Mouse (Mus musculus) hindbrain, postnatal 0 days (tissue): ENCODE results near the gene Pex26. TPM values are rescaled to one million over a fixed set of nuclear protein-coding genes. Genes with fewer than 3 reads are reported as not detected.

ENCODE experiments used
- ATAC-seq: fragments of 200-750 bp; cut with Nextera tagmentation; 2 replicates; pipeline ENCODE4 v1.8.0; 2017; ENCODE audit warnings: mild to moderate bottlenecking, moderate TSS enrichment, moderate library complexity
- DNase-seq: peaks from one replicate; pipeline ENCODE4 v3.0.0-alpha.2; 2015; ENCODE audit warnings: low spot score
- H3K27ac ChIP-seq: fragments of 300-500 bp; sonication (generic); 2 replicates; pipeline ENCODE4 v1.5.1; 2014; ENCODE audit warnings: mild to moderate bottlenecking
- H3K27me3 ChIP-seq: fragments of 300-500 bp; sonication (generic); 2 replicates; pipeline ENCODE4 v1.6.1; 2014; ENCODE audit warnings: low read length, mixed read lengths; ENCODE audit not compliant: insufficient read depth
- H3K36me3 ChIP-seq: fragments of 300-500 bp; sonication (generic); 2 replicates; pipeline ENCODE4 v1.6.1; 2014; ENCODE audit warnings: low read length, mixed read lengths; ENCODE audit not compliant: insufficient read depth
- H3K4me1 ChIP-seq: fragments of 300-500 bp; sonication (generic); 2 replicates; pipeline ENCODE4 v1.6.1; 2014; ENCODE audit warnings: antibody characterized with exemption, low read length, mixed read lengths; ENCODE audit not compliant: insufficient read depth
- H3K4me2 ChIP-seq: fragments of 300-500 bp; sonication (generic); 2 replicates; pipeline ENCODE4 v1.6.1; 2014; ENCODE audit warnings: low read depth, mild to moderate bottlenecking, low read length, moderate library complexity, mixed read lengths
- H3K4me3 ChIP-seq: fragments of 300-500 bp; sonication (generic); 2 replicates; pipeline ENCODE4 v1.5.1; 2014; ENCODE audit warnings: low read length
- H3K9ac ChIP-seq: fragments of 300-500 bp; sonication (generic); replicated peaks from 2 replicates; pipeline ENCODE4 v1.6.1; 2014; ENCODE audit warnings: mild to moderate bottlenecking, low read length, moderate library complexity, mixed read lengths
- H3K9me3 ChIP-seq: fragments of 300-500 bp; sonication (generic); 2 replicates; pipeline ENCODE4 v1.6.1; 2016; ENCODE audit warnings: low read length, mixed read lengths
- CTCF ChIP-seq: IDR thresholded peaks from 2 replicates; pipeline ENCODE4 v1.5.1; 2016; ENCODE audit warnings: antibody characterized with exemption, control low read depth, low read depth
- WGBS: fragments of 180-500 bp; shearing (Covaris S2); extraction: QIAGEN DNeasy Blood & Tissue Kit; methylation state at CpG from one replicate; pipeline ENCODE4 v1.1.7; 2014; 5-methylcytosine and 5-hydroxymethylcytosine counted together
- polyA plus RNA-seq: library from polyadenylated mRNA; unstranded; fragments of >200 nt; fragmentation: Nextera tagmentation; extraction: Ambion mirVana; gene quantifications from 2 replicates; pipeline ENCODE4 v1.2.1, GENCODE M21; 2015
- total RNA-seq: library from RNA; depleted of rRNA; stranded (reverse); fragments of >200 nt; gene quantifications from 2 replicates; pipeline ENCODE4 v1.2.3, GENCODE M21; 2014

Gene Pex26
- total and polyA plus RNA-seq, 2 experiments from 2014 or later: 11.2 to 23.3 TPM

- H3K27ac ChIP-seq: no peak overlapping the region
- ATAC-seq: no peak
These were observed 36.7 kb downstream of the Pex26 start for GRCm38 (mm10) chr6:121220181-121220580.

GRCm38 (mm10) chr6:121221876-121222597, 38.6 kb downstream of the Pex26 start:
- Histone ChIP-seq H3K27ac (no peak overlapping the region), H3K4me3 (no peak overlapping the region), H3K9me3 (no peaks in the 10 kb centered on the region), H3K4me2 (no peak overlapping the region), H3K4me1 (no peaks in the 10 kb centered on the region), H3K36me3 (no peaks in the 10 kb centered on the region), H3K9ac (no peak overlapping the region), H3K27me3 (no peaks in the 10 kb centered on the region)
- ATAC-seq (no peak), DNase-seq (no peak)
- 87% methylated on average over 8 of the region's 8 CpGs for WGBS
- no peak for TF ChIP-seq CTCF

More at GRCm38 (mm10) chr6:121220181-121220580, 36.7 kb downstream of the Pex26 start:
- no peak for DNase-seq
- 92% methylated on average over 10 of the region's 10 CpGs for WGBS
- no peaks in the 10 kb centered on the region for H3K9me3 ChIP-seq
- H3K4me3 ChIP-seq: no peak overlapping the region
- H3K27me3 ChIP-seq: no peaks in the 10 kb centered on the region
- no peaks in the 10 kb centered on the region for H3K36me3 ChIP-seq
- TF ChIP-seq CTCF: no peak
- H3K9ac ChIP-seq: no peak overlapping the region
- no peaks in the 10 kb centered on the region for H3K4me1 ChIP-seq
- no peak overlapping the region for H3K4me2 ChIP-seq

GRCm38 (mm10) chr6:121223001-121223400, 39.5 kb downstream of the Pex26 start:
- no peak for ATAC-seq
- H3K27ac ChIP-seq: no peak overlapping the region
- WGBS: 96% methylated on average over 14 of the region's 14 CpGs

GRCm38 (mm10) chr6:121224067-121224466, 40.6 kb downstream of the Pex26 start:
- H3K4me1 ChIP-seq: no peaks in the 10 kb centered on the region
- no peaks in the 10 kb centered on the region for H3K27me3 ChIP-seq
- no peaks in the 10 kb centered on the region for H3K9me3 ChIP-seq
- no peak overlapping the region for H3K9ac ChIP-seq
- ATAC-seq: no peak
- TF ChIP-seq CTCF: no peak
- DNase-seq: no peak
- H3K4me2 ChIP-seq: no peak overlapping the region
- H3K36me3 ChIP-seq: no peaks in the 10 kb centered on the region
- WGBS: 68% methylated on average over 5 of the region's 5 CpGs
- H3K27ac ChIP-seq: no peak overlapping the region
- no peak overlapping the region for H3K4me3 ChIP-seq

More at GRCm38 (mm10) chr6:121223001-121223400, 39.5 kb downstream of the Pex26 start:
- Histone ChIP-seq H3K9ac (no peak overlapping the region), H3K27me3 (no peaks in the 10 kb centered on the region), H3K4me1 (no peaks in the 10 kb centered on the region), H3K4me2 (no peak overlapping the region), H3K36me3 (no peaks in the 10 kb centered on the region), H3K9me3 (no peaks in the 10 kb centered on the region), H3K4me3 (no peak overlapping the region)
- no peak for TF ChIP-seq CTCF
- DNase-seq: no peak

GRCm38 (mm10) chr6:121224993-121225392, 41.5 kb downstream of the Pex26 start:
- ATAC-seq: no peak
- no peak overlapping the region for H3K4me2 ChIP-seq
- no peaks in the 10 kb centered on the region for H3K36me3 ChIP-seq
- H3K9me3 ChIP-seq: no peaks in the 10 kb centered on the region
- no peak for TF ChIP-seq CTCF
- no peaks in the 10 kb centered on the region for H3K27me3 ChIP-seq
- H3K27ac ChIP-seq: no peak overlapping the region
- no peak for DNase-seq
- no peaks in the 10 kb centered on the region for H3K4me1 ChIP-seq
- H3K4me3 ChIP-seq: no peak overlapping the region
- no peak overlapping the region for H3K9ac ChIP-seq
- 46% methylated on average over 6 of the region's 6 CpGs for WGBS

- 66% methylated on average over 4 of the region's 4 CpGs for WGBS
- H3K4me1 ChIP-seq: no peaks in the 10 kb centered on the region
- no peak overlapping the region for H3K27ac ChIP-seq
- TF ChIP-seq CTCF: no peak
- no peak overlapping the region for H3K4me3 ChIP-seq
- H3K36me3 ChIP-seq: no peaks in the 10 kb centered on the region
- no peaks in the 10 kb centered on the region for H3K9me3 ChIP-seq
- no peak overlapping the region for H3K4me2 ChIP-seq
- no peaks in the 10 kb centered on the region for H3K27me3 ChIP-seq
- H3K9ac ChIP-seq: no peak overlapping the region
- no peak for ATAC-seq
- DNase-seq: no peak
These were observed 42.6 kb downstream of the Pex26 start for GRCm38 (mm10) chr6:121226043-121226442.

- DNase-seq (no peak), ATAC-seq (no peak)
- Histone ChIP-seq H3K9me3 (no peaks in the 10 kb centered on the region), H3K9ac (no peak overlapping the region), H3K36me3 (no peaks in the 10 kb centered on the region), H3K27me3 (no peaks in the 10 kb centered on the region), H3K27ac (no peak overlapping the region), H3K4me1 (no peaks in the 10 kb centered on the region), H3K4me3 (no peak overlapping the region), H3K4me2 (no peak overlapping the region)
- no peak for TF ChIP-seq CTCF
- WGBS: 100% methylated on average over 2 of the region's 2 CpGs
These were observed 43.3 kb downstream of the Pex26 start for GRCm38 (mm10) chr6:121226744-121227143.
